Mouse (Mus musculus): ENCODE results near the gene H2-Q7.
"Not testable (repeated sequence)": the region's sequence is repeated elsewhere in the genome, so short reads cannot be mapped to it uniquely, and the experiment has no call there.

The H2-Q7 gene

DNA sequence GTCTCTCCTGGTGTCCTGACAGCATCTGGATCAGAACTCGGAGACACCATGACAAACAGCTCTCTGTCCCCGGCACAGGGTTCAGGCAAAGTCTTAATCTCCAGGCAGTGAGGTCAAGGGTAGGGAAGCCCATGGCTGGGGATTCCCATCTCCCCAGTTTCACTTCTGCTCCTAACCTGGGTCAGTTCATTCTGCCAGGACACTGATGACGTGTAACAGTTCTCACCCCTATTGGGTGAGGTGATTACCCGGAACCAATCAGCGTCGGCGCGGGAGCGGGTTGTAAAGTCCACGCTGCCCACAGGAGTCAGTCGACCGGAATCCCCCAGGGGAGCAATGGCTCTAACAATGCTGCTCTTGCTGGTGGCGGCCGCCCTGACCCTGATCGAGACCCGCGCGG lies at the start of gene H2-Q7:
Gene H2-Q7, plus strand, starts transcription at position 271 of the 400 bp plus-strand sequence.
- not testable (repeated sequence) for DNase-seq (ENCODE audit: extremely low read depth, low read depth, low spot score)

GRCm38 (mm10) chr17:35389796-35390195 lies 49.2 kb upstream of the H2-Q7 start:
- not testable (repeated sequence) for DNase-seq (ENCODE audit: extremely low read depth, low read depth, low spot score)

DNA sequence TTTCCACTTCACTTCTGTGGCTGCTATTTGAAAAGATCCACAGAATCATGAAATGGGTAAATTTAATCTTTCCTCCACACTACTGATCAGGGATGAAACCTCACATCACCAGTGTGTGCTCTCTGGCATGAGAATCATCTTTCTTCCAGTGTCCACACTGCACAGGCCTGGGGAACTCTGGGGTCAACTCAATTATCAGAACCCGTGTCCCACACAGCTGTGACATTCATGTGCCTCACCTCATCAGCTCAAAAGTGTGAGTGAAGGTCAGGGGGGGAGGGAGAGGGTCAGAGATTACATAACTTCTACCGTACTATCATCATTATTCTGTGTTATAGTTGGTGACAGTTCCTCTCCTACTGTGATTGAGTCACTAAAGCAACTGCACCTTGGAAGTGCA lies 46.3 kb upstream of the H2-Q7 start:
- not testable (repeated sequence) for DNase-seq (ENCODE audit: extremely low read depth, low read depth, low spot score)

GRCm38 (mm10) chr17:35393864-35394800 lies 44.8 kb upstream of the H2-Q7 start:
- DNase-seq (ENCODE audit: extremely low read depth, low read depth, low spot score): not testable (repeated sequence)

DNA sequence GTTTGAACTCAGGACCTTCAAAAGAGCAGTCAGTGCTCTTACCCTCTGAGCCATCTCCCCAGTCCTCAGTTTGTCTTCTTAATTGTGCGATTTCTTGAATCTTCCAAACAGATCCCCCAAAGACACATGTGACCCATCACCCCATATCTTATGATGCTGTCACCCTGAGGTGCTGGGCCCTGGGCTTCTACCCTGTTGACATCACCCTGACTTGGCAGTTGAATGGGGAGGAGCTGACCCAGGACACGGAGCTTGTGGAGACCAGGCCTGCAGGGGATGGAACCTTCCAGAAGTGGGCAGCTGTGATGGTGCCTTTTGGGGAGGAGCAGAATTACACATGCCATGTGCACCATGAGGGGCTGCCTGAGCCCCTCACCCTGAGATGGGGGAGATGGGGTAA lies 42.0 kb upstream of the H2-Q7 start:
- not testable (repeated sequence) for DNase-seq (ENCODE audit: extremely low read depth, low read depth, low spot score)

- not testable (repeated sequence) for DNase-seq (ENCODE audit: extremely low read depth, low read depth, low spot score)
Measured at GRCm38 (mm10) chr17:35413057-35413456, 25.9 kb upstream of the H2-Q7 start.

DNA sequence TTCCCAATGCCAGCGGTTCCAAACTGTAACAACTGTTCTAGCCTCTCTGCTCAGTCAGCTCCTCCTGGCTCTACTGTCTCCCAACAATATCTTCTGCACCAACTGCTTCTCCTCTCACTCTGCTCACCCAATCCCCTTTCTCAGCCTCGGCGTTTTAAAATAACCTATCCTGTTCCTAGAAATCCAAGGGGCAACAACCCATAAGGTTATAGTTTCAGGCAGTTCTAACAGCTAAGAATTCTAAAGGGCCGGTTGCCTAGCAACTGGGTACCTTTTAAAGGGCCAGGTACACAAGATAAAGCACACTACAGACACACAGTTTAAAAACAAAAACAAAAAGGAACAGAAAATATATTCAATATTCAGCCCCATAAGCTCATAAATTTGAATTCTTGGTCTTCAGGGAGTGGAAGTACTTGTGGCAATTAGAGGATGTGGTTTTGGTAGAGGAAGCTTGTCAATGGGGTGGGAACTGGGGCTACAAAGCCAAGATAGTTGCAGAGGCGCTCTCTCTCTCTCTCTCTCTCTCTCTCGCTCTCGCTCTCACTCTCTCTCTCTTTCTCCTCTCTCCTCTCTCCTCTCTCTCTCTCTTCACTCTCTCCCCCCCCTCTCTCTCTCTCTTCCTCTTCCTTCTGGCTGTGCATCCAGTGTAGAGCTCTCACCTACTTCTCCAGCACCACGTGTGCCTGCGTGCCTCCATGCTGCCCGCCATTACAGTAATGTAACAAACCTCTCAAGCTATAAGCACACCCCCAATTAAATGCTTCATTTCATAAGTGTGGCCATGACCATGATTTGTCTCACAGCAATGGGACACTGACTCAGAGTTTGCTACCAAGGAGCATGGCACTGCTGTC lies 23.5 kb upstream of the H2-Q7 start:
- DNase-seq (ENCODE audit: extremely low read depth, low read depth, low spot score): not testable (repeated sequence)

DNA sequence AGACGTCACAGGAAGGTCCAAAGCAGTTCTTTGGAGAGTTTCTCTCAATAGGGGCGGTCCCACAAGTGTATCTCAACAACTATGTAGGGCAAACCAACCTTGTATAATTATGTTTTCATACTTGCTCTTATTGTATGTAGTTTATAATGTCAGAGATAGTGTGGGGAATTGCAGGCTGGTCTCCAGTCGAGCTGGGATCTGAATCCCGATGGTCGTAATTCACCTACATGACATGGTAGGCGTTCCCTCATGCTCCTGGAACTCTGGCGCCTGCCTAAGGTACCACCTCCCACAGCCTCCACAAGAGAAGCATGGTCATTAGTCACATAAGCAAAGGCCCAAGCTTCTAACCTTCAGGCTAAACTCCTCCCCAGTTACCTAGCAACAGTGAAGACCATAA lies 20.2 kb upstream of the H2-Q7 start:
- DNase-seq (ENCODE audit: extremely low read depth, low read depth, low spot score): no peak

DNA sequence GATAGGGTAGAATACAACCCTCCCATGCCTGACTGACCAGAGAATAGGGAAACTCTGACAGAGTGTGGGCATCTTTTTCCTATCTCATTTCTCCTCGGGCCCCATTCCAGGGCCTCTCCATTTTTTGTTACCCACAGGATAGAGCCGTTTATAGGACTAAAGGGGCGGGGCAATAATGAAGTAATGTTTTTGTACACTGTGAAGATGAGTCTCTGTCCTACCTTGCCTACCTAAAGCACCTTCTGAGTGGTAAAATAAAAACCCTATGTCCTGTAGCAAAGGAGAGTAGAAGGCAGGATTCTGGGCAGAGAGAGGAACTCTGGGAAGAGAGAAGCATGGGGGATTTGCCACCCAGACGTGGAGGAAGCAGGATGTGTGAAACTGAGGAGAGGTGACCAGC lies 19.4 kb upstream of the H2-Q7 start:
- DNase-seq (ENCODE audit: extremely low read depth, low read depth, low spot score): not testable (repeated sequence)

GRCm38 (mm10) chr17:35420206-35420810 lies 18.6 kb upstream of the H2-Q7 start:
- DNase-seq (ENCODE audit: extremely low read depth, low read depth, low spot score): not testable (repeated sequence)

GRCm38 (mm10) chr17:35421331-35421730 lies 17.6 kb upstream of the H2-Q7 start:
- DNase-seq (ENCODE audit: extremely low read depth, low read depth, low spot score): not testable (repeated sequence)

DNA sequence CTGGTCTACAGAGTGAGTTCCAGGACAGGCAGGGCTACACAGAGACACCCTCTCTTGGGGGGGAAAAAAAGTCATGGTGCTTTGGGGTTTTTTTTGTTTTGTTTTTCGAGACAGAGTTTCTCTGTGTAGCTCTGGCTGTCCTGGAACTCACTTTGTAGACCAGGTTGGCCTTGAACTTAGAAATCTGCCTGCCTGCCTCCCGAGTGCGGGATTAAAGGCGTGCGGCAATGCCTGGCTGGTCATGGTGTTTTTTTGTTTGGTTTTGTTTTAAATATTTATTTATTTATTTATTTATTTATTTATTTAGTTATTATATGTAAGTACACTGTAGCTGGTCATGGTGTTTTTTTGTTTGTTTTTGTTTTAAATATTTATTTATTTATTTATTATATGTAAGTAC lies 16.6 kb upstream of the H2-Q7 start:
- DNase-seq (ENCODE audit: extremely low read depth, low read depth, low spot score): not testable (repeated sequence)

DNA sequence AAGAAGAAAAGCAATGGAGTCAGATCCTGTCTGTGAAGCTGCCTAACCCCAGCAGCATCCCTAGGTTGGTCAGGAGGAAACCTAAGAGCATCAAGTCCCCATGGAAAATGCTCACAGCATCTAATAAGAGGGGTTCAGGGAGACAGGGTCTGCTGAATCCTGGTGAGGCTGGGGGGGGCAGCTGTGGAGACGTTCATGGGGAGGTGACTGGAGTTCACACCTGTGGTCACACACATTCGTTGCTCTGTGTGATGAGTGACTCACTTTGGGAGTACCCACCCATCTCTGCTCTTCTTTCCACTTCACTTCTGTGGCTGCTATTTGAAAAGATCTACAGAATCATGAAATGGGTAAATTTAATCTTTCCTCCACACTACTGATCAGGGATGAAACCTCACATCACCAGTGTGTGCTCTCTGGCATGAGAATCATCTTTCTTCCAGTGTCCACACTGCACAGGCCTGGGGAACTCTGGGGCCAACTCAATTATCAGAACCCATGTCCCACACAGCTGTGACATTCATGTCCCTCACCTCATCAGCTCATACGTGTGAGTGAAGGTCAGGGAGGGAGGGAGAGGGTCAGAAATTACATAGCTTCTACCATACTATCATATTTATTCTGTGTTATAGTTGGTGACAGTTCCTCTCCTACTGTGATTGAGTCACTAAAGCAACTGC lies 15.7 kb upstream of the H2-Q7 start:
- not testable (repeated sequence) for DNase-seq (ENCODE audit: extremely low read depth, low read depth, low spot score)

GRCm38 (mm10) chr17:35424106-35424505 lies 14.8 kb upstream of the H2-Q7 start:
- not testable (repeated sequence) for DNase-seq (ENCODE audit: extremely low read depth, low read depth, low spot score)

DNA sequence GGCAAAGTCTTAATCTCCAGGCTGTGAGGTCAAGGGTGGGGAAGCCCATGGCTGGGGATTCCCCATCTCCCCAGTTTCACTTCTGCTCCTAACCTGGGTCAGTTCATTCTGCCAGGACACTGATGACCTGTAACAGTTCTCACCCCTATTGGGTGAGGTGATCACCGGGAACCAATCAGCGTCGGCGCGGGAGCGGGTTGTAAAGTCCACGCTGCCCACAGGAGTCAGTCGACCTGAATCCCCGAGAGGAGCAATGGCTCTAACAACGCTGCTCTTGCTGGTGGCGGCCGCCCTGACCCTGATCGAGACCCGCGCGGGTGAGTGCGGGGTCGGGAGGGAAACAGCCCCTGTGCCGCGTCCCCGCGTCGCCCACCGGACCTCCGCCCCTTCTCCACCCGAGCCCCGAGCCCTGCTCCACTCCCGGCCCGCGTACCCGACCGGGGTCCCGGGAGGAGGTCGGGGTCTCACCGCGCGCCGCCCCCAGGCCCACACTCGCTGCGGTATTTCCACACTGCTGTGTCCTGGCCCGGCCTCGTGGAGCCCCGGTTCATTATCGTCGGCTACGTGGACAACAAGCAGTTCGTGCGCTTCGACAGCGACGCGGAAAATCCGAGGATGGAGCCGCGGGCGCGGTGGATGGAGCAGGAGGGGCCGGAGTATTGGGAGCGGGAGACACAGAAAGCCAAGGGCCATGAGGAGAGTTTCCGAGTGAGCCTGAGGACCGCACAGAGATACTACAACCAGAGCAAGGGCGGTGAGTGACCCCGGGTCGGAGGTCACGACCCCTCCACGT lies 14.1 kb upstream of the H2-Q7 start, which contains the start of gene H2-Q6:
Gene H2-Q6, plus strand, starts transcription at position 227 of the 793 bp plus-strand sequence.
- not testable (repeated sequence) for DNase-seq (ENCODE audit: extremely low read depth, low read depth, low spot score)

DNA sequence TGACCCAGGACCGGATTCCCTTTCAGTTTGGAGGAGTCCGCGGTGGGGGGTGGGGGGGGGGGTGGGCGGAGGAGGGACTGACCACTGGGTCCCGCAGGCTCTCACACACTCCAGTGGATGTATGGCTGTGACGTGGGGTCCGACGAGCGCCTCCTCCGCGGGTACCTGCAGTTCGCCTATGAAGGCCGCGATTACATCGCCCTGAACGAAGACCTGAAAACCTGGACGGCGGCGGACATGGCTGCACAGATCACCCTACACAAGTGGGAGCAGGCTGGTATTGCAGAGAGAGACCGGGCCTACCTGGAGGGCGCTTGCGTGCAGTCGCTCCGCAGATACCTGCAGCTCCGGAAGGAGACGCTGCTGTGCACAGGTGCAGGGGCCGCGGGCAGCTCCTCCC lies 13.5 kb upstream of the H2-Q7 start:
- not testable (repeated sequence) for DNase-seq (ENCODE audit: extremely low read depth, low read depth, low spot score)

GRCm38 (mm10) chr17:35428883-35429282 lies 10.1 kb upstream of the H2-Q7 start:
- DNase-seq (ENCODE audit: extremely low read depth, low read depth, low spot score): not testable (repeated sequence)

- not testable (repeated sequence) for DNase-seq (ENCODE audit: extremely low read depth, low read depth, low spot score)
Measured at GRCm38 (mm10) chr17:35430671-35431070, 8.3 kb upstream of the H2-Q7 start.

- DNase-seq (ENCODE audit: extremely low read depth, low read depth, low spot score): not testable (repeated sequence)
Measured at GRCm38 (mm10) chr17:35432167-35432566, 6.8 kb upstream of the H2-Q7 start.

DNA sequence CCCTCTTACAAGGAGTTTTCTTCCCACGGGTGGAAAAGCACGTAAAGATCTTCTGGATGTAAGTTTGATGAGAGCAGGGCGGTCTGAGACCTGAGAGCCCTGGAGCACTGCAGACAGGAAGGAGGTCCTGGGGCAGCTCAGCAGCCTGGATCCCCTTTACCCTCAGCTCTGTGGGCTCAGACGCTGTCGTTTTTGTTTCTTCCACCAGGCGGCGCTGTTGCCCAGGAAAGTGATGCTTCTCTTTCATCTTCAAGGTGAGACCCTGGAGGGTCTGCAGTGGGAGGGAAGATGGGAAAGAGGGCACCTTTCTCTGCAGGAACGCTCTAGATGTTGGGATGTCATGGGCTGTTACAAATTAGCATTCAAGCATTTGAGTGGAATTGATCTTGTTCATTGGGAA lies 4.1 kb upstream of the H2-Q7 start:
- DNase-seq (ENCODE audit: extremely low read depth, low read depth, low spot score): not testable (repeated sequence)

Data from fat pad, adult 2 months (tissue).